Mouse (Mus musculus) E14TG2a.4 (cell line): Measurements from ENCODE around the gene Ampd1.

ENCODE experiments used
- CTCF ChIP-seq: conservative IDR thresholded peaks from 2 replicates; pipeline ENCODE4 v1.5.1; 2014; ENCODE audit warnings: low read length
- NANOG ChIP-seq: IDR thresholded peaks from 2 replicates; pipeline ENCODE4 v1.6.1; 2014; ENCODE audit warnings: borderline replicate concordance, low read length, mixed read lengths

DNA sequence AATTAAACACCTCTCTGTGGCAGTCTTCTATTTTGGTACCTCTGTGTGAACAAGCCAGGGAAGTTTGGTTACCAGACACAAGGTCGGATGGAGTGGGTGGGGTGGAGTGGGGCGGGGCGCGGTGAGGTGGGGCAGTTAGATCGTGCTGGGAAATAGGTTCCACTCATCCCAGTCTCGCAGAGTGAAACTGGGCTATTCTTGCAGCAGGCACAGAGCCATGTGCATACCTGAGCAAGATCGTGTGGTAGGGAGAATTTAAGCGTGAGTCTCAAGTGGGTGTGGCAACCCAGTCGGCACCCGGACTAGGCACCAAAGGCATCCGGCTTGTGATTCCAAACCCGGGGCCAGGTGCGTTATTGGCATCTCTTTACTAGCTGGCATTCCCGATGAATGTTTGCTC is 28.1 kb downstream of the Ampd1 start:
- no peak for TF ChIP-seq CTCF
- no peak for TF ChIP-seq NANOG
